Mouse (Mus musculus) embryo, embryonic 11.5 days (tissue): Measurements from ENCODE around the gene 9130213A22Rik.
A peak's percentile ranks its signal among the peaks of the same experiment; 100 is the strongest.

Experiments
- DNase-seq: peaks from one replicate; pipeline ENCODE4 v3.0.0-alpha.2; 2012; ENCODE audit warnings: low read depth, low spot score

The 9130213A22Rik gene

GRCm38 (mm10) chr11:69106842-69107241 lies 15.5 kb downstream of the 9130213A22Rik start:
- no peak for DNase-seq

GRCm38 (mm10) chr11:69106299-69106698 lies 16.1 kb downstream of the 9130213A22Rik start:
- no peak for DNase-seq

GRCm38 (mm10) chr11:69105796-69106195 lies 16.6 kb downstream of the 9130213A22Rik start:
- no peak for DNase-seq

DNA sequence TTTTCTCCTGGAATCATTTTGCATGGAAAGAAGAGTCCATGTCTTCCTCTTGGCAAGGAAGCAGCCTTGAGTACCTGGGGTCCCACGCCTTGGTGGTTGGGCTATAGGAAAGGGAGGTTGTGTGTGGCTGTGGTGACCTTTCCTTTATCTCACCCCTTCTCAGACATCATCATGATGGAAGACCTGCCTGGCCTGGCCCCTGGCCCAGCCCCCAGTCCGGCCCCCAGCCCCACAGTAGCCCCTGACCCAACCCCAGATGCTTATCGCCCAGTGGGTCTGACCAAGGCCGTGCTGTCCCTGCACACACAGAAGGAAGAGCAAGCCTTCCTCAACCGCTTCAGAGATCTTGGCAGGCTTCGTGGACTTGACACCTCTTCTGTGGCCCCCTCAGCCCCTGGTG lies 17.2 kb downstream of the 9130213A22Rik start:
- no peak for DNase-seq

GRCm38 (mm10) chr11:69104487-69104886 lies 17.9 kb downstream of the 9130213A22Rik start:
- no peak for DNase-seq

DNA sequence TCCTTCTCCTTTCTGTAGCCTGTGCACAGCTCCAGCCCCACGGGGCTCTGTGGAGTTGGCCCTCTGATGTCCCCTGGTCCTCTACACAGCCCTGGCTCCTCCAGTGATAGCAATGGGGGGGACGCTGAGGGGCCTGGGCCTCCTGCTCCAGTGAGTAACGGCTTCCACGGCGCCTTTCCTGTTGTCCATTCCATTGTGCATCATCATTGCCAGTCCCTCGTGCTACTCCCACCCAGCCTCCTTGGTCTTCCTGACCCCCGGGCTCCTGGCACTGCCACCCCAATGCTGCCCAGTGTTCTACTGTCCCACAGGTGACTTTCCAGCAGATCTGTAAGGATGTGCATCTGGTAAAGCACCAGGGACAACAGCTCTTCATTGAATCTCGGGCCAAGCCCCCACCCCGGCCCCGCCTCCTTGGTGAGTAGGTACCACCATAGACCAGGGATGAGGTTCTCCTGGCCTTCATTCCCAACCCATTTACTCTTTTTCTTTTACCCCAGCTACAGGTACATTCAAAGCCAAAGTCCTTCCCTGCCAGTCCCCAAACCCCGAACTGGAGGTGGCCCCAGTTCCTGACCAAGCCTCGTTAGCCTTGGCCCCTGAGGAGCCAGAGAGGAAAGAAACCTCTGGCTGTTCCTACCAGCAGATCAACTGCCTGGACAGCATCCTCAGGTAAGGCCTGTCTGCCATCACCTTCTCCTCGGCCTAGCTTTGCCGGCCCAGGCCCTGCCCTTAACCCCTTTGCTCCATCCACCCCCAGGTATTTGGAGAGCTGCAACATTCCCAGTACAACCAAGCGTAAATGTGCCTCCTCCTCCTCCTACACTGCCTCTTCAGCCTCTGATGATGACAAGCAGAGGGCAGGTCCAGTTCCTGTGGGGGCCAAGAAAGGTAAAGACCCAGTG lies 18.6 kb downstream of the 9130213A22Rik start:
- no peak for DNase-seq

GRCm38 (mm10) chr11:69103121-69103520 lies 19.3 kb downstream of the 9130213A22Rik start:
- no peak for DNase-seq

GRCm38 (mm10) chr11:69102403-69102725 lies 20.0 kb downstream of the 9130213A22Rik start:
- no peak for DNase-seq

- no peak for DNase-seq
These were observed 20.6 kb downstream of the 9130213A22Rik start for GRCm38 (mm10) chr11:69101604-69102402.

- DNase-seq, result no peak
These were observed 21.6 kb downstream of the 9130213A22Rik start for GRCm38 (mm10) chr11:69100639-69101360.

GRCm38 (mm10) chr11:69099915-69100345 lies 22.5 kb downstream of the 9130213A22Rik start:
- DNase-seq, result no peak

GRCm38 (mm10) chr11:69099177-69099914 lies 23.0 kb downstream of the 9130213A22Rik start:
- DNase-seq, result no peak

DNA sequence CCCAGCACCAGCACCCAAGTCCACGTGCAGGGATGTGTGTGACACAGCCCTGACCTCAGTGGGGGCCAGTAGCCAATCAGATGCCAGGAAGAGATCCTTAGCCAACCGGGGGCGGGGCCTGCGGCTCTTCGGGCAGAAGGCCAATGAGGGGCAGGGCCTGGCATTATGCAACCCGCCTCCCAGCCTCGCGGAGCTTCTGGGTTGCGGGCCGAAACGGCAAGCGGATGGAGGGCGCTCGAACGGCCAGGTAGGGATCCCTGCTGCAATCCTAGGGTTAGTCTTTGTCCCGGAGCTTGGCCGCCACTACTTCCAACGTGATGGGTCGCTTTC lies 23.7 kb downstream of the 9130213A22Rik start:
- DNase-seq, result peak; percentile 86

- DNase-seq, result no peak
These were observed 24.2 kb downstream of the 9130213A22Rik start for GRCm38 (mm10) chr11:69098039-69098761.

DNA sequence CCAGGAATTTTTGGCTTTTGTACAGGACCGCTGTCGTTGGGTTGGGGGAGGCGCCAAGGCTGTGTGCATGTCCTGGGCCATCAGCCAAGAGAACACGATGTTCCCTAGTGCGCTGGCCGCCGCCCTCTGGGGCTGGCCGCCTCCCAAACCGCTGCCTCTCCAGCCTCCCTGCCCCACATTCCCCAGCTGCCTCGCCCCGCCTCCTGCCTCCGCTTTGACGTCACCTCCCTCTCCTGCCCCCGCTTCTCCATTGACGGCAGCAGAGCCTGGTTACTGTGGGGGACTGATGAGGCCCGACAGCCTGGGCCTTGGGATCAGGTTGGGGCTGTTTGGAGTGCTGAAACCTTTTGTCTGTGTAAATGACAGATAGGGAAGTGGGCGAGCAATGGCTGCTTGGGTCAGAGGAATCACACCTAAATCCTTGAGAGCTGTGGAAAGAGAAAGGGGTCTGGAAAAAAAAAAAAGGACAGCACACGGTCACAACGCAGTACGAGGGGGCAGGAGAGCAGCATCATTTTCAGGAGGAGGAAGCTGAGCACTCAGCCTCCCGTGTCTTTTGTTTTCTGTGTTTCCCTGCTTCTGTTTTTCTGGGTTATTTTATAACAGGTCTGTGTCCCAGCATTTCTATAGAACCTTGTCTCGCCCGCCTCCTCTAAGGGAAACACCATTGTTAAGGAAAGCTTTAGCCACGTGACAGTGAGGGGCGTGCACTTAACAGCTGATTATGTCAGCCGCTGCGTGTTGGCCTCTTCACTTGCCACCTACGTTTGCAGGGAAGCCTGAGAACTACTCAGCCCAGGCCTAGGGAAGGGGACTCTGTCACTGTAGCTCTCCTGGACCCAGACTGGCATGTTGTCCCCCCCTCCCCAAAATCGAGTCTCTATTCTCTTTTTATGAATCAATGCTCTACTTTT lies 25.1 kb downstream of the 9130213A22Rik start:
- no peak for DNase-seq

- no peak for DNase-seq
These were observed 25.9 kb downstream of the 9130213A22Rik start for GRCm38 (mm10) chr11:69096360-69096986.

GRCm38 (mm10) chr11:69095511-69096231 lies 26.7 kb downstream of the 9130213A22Rik start:
- no peak for DNase-seq

DNA sequence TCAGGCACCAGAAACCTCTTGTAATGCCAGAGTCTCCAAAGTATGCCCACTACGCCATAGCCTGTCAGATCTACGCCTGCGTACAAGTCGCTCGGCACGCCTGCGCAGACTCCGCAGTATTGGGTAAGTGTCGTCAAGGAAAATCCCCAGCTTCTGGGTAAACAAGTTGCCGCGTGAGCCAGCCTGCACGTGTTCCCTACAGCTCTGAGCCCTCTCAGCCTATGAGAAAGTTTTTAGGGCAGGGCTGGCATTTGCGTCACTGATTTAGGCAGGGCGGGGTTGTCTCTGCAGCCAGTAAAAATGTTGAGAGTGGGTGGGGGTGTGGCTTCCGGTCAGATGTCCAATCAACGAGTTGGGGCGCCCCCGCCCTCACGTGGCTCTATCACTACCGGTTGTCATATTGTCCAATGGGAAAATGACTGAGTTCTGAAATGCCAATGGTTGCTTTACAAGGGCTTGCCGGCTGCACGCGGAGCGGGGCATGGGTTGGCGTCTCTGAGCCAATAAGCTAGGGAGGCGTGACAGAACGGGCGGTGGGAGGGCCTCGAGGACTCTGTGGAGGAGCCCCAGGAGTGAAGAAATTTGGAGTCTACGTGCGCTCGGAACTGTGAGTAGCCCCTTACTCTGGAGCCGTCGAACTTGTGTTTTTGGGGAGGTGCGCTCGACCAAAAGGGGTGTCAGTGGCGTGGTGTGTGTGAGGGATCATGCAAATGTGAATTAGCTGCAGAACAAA lies 27.5 kb downstream of the 9130213A22Rik start, which contains the start of gene Per1:
Per1 (plus strand) TSS at position 521 of the 733 bp plus-strand sequence.
- peak; percentile 95 for DNase-seq
